In the genomic region with DNA sequence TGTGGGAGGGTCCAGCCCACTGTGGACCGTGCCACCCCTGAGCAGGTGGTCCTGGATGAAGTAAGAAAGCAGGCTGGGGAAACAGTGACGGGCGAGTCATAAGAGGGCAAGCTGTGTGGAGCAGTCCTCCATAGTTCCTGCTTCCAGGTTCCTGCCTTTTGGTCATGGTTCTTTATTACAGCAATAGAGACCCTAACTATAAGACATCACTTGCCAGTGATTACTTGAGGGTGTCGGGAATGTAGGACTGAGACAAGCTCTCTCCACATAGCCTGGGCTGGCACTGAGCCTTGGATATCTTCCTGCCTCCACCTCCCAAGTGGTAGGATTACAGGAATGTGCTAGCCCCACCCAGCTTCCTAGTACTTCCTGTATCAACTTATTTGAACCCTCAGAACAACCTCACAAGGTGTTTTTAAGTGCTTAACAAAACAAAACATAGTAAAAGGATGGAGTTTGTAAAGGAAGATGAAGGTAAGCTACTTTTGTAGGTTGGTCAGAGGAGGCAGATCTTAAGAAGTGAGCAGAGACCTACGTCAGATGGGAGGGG, we compare ENCODE assay signal across 12 mouse cellular contexts. TPM values are rescaled to one million over a fixed set of nuclear protein-coding genes. Genes with fewer than 3 reads are reported as not detected.
DNase-seq lines count a peak whose midpoint lies in the region; ATAC-seq lines count a peak whose summit lies in the region.
"Had no signal": no experiment of that assay in that cellular context is flagged by ENCODE, and none has a peak within 500 bp of the region (broad histone marks: within the 10 kb centered on the region; RNA-seq: fewer than 3 reads in every experiment).

No protein-coding gene starts in this region.

- no peaks in the 10 kb centered on the region for H3K27me3 ChIP-seq in liver, embryonic 11.5 days (replicated peaks; ENCODE audit: control insufficient read depth, insufficient read depth, low read length)
- H3K27me3 ChIP-seq: embryonic facial prominence, embryonic 15.5 days had no signal

- H3K9ac ChIP-seq in liver, embryonic 11.5 days (ENCODE audit: low read depth, low read length), result no peak overlapping the region
- H3K9ac ChIP-seq: embryonic facial prominence, embryonic 15.5 days had no signal

- no peak overlapping the region for H3K4me2 ChIP-seq in liver, embryonic 11.5 days

- peak; percentile 26 for DNase-seq in liver, embryonic 11.5 days (ENCODE audit: low spot score)
- DNase-seq in liver (no peak), 3T3-L1 (ENCODE audit: low read depth, low spot score) (peak; percentile 16)
- peak; percentile 68 for DNase-seq in lung, postnatal 25 days (ENCODE audit: low spot score)
- no peak for DNase-seq in kidney, postnatal 25 days
- DNase-seq: cerebellum, postnatal 14 days; heart, postnatal 4 days; kidney, adult 2 months; right cerebral cortex, postnatal 25 days had no signal

- no peak overlapping the region for H3K4me3 ChIP-seq in liver, embryonic 11.5 days (ENCODE audit: low read depth, low read length)

- no peak for ATAC-seq in liver, embryonic 11.5 days (replicated peaks; ENCODE audit: low FRiP score)
- ATAC-seq in granulocyte monocyte progenitor cell, adult 5-6 weeks (replicated peaks; ENCODE audit: poor library complexity, severe bottlenecking), result peak; percentile 9; the same call in 1 of the 2 replicates
- no peak for ATAC-seq in activated CD4-positive, CD25-positive, alpha-beta regulatory T cell, adult 4 months

- no peak overlapping the region for H3K27ac ChIP-seq in liver, embryonic 11.5 days (ENCODE audit: low read depth, low read length)
- H3K27ac ChIP-seq: embryonic facial prominence, embryonic 15.5 days had no signal

- no peaks in the 10 kb centered on the region for H3K9me3 ChIP-seq in liver, embryonic 11.5 days (ENCODE audit: control insufficient read depth, low read length)
- H3K9me3 ChIP-seq: embryonic facial prominence, embryonic 15.5 days had no signal

- H3K36me3 ChIP-seq in liver, embryonic 11.5 days (ENCODE audit: control insufficient read depth, insufficient read depth, low read length), result no peaks in the 10 kb centered on the region
- H3K36me3 ChIP-seq: embryonic facial prominence, embryonic 15.5 days had no signal

- 67% methylated on average over 5 of the region's 5 CpGs for WGBS in liver, embryonic 11.5 days

- H3K4me1 ChIP-seq in liver, embryonic 11.5 days (replicated peaks; ENCODE audit: control insufficient read depth, insufficient read depth, low read length), result peaks cover 12% of the 10 kb centered on the region

RNA-seq across cellular contexts. Expression of gene Tbc1d2b, which starts 1.0 kb away (rescaled TPM):
- 13.2 and 14.2 TPM in 2 replicates for polyA plus RNA-seq in liver, embryonic 11.5 days (2014; fragmentation: Nextera tagmentation; extraction: Ambion mirVana)
- total RNA-seq in granulocyte monocyte progenitor cell, adult 5-6 weeks (2014; fragmentation: Nextera tagmentation), result 61.2 and 68.0 TPM in 2 replicates
- 48.0 and 51.9 TPM in 2 replicates for total RNA-seq in granulocyte monocyte progenitor cell, adult 5-6 weeks (2017)
- 10 to 100 TPM; 10.2 to 11.4 TPM for polyA plus RNA-seq in activated CD4-positive, CD25-positive, alpha-beta regulatory T cell, adult 4 months (2017; shearing (Covaris generic))

Comparison
In these comparisons a context has a peak if more than half of its experiments do, and no peak if none do; other contexts are left out.
1. DNase-seq: peak in liver, embryonic 11.5 days (single experiment), 3T3-L1 (single experiment) and lung, postnatal 25 days (single experiment); none in liver (single experiment) and kidney, postnatal 25 days (0 of 2).